ENCODE assay signal across 1 mouse cellular context in the genomic region with DNA sequence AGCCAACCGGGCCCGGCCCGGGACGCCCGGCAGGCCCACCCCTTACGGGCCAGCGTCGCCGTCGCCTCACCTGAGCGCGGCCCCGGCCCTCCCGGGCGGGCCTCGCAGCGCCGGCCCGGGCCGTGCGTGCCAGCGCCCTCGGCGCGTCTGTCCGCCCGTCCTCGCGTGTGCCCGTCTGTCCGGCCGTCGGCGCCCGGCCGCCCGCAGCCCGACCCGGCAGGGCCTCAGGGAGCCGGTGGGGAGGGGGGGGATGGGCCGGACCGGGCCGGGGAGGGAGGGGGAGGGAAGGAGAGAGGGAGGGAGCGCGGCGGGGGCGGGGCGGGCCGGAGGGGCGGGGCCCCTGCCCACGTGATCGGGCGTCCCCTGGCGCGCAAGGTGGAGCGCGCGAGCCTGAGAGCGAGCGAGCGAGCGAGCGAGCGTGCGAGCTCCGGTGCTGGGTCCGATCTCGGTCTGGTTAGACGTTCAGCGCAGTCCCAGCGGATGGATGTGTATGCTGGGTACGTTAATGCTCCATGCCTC.
TF ChIP-seq lines count a peak whose summit lies in the region.

A gene (minus strand): TSS at position 325 of the 519 bp plus-strand sequence.

TF ChIP-seq in CH12.LX, 34 proteins besides CTCF, POLR2A, EP300 and RAD21 (continued from another document):
- peak; percentile 56 for TF ChIP-seq USF2 (conservative IDR thresholded peaks at IDR 0.05; ENCODE audit: low read depth, low read length)
- TF ChIP-seq MAZ (IDR thresholded peaks at IDR 0.05; ENCODE audit: low read depth, low read length) = no peak
- no peak for TF ChIP-seq ZNF384 (IDR thresholded peaks at IDR 0.05; ENCODE audit: low read depth, low read length)
- no peak for TF ChIP-seq ETS1 (conservative IDR thresholded peaks at IDR 0.05; ENCODE audit: low read depth, low read length)
- TF ChIP-seq MEF2A (IDR thresholded peaks at IDR 0.05; ENCODE audit: borderline replicate concordance, low read depth, low read length) = no peak
- no peak; the same call in 1 of the 2 replicates for TF ChIP-seq SIN3A (IDR thresholded peaks at IDR 0.05; ENCODE audit: low read length)
- TF ChIP-seq E2F4 (IDR thresholded peaks at IDR 0.05; ENCODE audit: insufficient replicate concordance, low read depth, low read length) = no peak
- no peak for TF ChIP-seq POLR2AphosphoS2 (IDR thresholded peaks at IDR 0.05; ENCODE audit: low read depth, low read length)
- peak; percentile 71 for TF ChIP-seq NELFE (IDR thresholded peaks at IDR 0.05; ENCODE audit: low read depth, low read length)
- no peak for TF ChIP-seq UBTF (IDR thresholded peaks at IDR 0.05; ENCODE audit: low read depth, low read length)
- TF ChIP-seq USF1 (IDR thresholded peaks at IDR 0.05; ENCODE audit: low read depth, low read length) = peak; percentile 84
- no peak for TF ChIP-seq ZKSCAN1 (IDR thresholded peaks at IDR 0.05; ENCODE audit: borderline replicate concordance, low read depth, low read length)
- TF ChIP-seq GABPA (IDR thresholded peaks at IDR 0.05; ENCODE audit: insufficient replicate concordance, low read depth, low read length) = no peak
- no peak for TF ChIP-seq SMC3 (IDR thresholded peaks at IDR 0.05; ENCODE audit: low read depth, low read length)
- TF ChIP-seq KAT2A (IDR thresholded peaks at IDR 0.05; ENCODE audit: insufficient replicate concordance, low read length) = no peak
- no peak for TF ChIP-seq PAX5 (IDR thresholded peaks at IDR 0.05; ENCODE audit: low read length)
- TF ChIP-seq JUN (IDR thresholded peaks at IDR 0.05; ENCODE audit: insufficient read depth, low read depth, low read length) = no peak
- no peak for TF ChIP-seq CHD2 (IDR thresholded peaks at IDR 0.05; ENCODE audit: low read length)
- TF ChIP-seq MAFK (IDR thresholded peaks at IDR 0.05; ENCODE audit: insufficient replicate concordance, low read length) = no peak
- no peak for TF ChIP-seq ZMIZ1 (IDR thresholded peaks at IDR 0.05; ENCODE audit: low read depth, low read length)
- TF ChIP-seq ZC3H11A (IDR thresholded peaks at IDR 0.05; ENCODE audit: low read depth, low read length) = no peak
- no peak; the same call in 1 of the 2 replicates for TF ChIP-seq IRF4 (IDR thresholded peaks at IDR 0.05; ENCODE audit: low read depth, low read length)
- TF ChIP-seq MYC (IDR thresholded peaks at IDR 0.05; ENCODE audit: low read depth, low read length) = 0 out of 2 replicates have a peak, but pooled peaks have one; percentile 22
- TF ChIP-seq CHD1 (IDR thresholded peaks at IDR 0.05; ENCODE audit: low read depth, low read length) = no peak
- no peak for TF ChIP-seq HCFC1 (IDR thresholded peaks at IDR 0.05; ENCODE audit: low read depth, low read length)
